Mouse (Mus musculus) retina, postnatal 7 days (tissue): ENCODE results near the gene Uggt1.

ENCODE experiments used
- DNase-seq: peaks from one replicate; pipeline ENCODE4 v3.0.0-alpha.2; 2012; ENCODE audit warnings: low read depth, low spot score

Uggt1 gene

DNA sequence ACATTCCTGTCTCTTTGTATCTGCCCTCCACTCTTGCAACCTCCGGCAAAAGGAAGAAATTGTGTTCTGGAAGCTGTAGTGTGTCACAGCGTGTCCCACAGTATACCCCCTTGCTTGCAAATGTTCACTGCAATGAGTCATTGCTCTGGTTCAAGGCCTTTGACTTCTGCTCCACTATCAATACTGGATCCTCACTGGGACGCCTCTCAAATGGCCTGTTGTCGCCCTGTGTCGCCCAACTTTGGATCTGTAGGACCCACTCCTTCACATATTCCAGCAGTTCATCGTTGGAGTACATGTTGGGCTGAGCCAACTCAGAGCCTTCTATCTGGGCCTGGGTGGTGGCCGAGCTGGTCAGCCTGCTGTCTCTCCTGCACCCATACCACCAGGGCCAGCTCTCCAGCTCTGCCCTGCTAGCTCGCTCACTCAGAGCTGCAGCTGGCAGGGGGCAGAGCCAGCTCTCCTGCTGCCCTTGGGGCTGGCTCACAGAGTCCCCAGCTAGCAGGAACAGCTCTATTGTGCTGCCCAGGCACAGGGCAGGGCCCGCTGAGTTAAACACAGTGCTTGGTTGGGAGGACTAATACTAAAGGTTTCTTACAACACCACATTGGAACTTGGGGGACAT, 126.3 kb downstream of the Uggt1 start:
- DNase-seq: no peak

GRCm38 (mm10) chr1:36116488-36116887, 128.0 kb downstream of the Uggt1 start:
- DNase-seq: no peak

- DNase-seq: no peak
Measured at GRCm38 (mm10) chr1:36114844-36115243, 129.7 kb downstream of the Uggt1 start.

DNA sequence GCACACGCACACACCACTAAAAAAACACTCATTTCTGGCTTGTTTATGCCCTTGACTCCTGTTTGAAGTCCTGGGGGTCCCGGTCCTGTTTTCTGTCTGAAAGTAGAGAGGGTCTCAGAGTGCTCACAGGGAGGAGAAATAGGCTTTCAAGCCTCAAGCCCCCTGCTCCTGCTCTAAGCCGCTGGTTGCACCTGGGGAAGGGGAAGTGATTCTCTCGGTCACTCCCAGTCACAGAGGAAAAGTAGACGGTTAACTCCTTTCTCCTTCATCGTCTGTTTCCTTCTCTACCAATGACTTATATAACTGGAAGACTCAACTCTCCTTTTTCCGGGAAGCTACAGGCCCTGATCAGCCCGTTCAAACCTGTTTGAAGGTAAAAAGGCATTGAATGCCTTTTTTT, 130.8 kb downstream of the Uggt1 start:
- DNase-seq: no peak

- DNase-seq: no peak
Measured at GRCm38 (mm10) chr1:36112665-36113064, 131.9 kb downstream of the Uggt1 start.

- DNase-seq: no peak
Measured at GRCm38 (mm10) chr1:36109987-36110386, 134.5 kb downstream of the Uggt1 start.

GRCm38 (mm10) chr1:36105917-36106706, 138.4 kb downstream of the Uggt1 start:
- no peak for DNase-seq

GRCm38 (mm10) chr1:36100371-36100770, 144.1 kb downstream of the Uggt1 start:
- no peak for DNase-seq

DNA sequence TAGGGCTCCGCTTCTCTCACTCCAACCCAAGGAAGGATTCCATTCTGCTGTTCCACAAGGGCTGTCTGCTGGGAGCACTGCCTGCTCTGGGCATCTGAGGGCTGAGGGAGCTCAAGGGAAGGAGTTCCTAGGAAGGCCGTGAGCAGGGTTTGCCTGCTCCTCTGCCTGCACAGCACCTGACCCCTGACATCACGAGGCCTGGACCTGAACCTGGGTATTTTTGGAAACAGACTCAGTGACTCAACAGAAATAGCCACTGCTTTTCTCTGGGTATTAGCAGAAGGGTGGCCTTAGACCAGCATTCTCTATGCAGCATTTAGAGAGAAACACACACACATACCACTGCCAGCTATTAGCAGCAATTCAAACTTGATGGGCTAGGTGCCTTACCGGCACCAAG, 146.1 kb downstream of the Uggt1 start:
- DNase-seq: no peak

GRCm38 (mm10) chr1:36095423-36096272, 148.9 kb downstream of the Uggt1 start:
- no peak for DNase-seq

- DNase-seq: no peak
Measured at GRCm38 (mm10) chr1:36093741-36094140, 150.8 kb downstream of the Uggt1 start.

- DNase-seq: no peak
Measured at GRCm38 (mm10) chr1:36091246-36091645, 153.3 kb downstream of the Uggt1 start.

- no peak for DNase-seq
Measured at GRCm38 (mm10) chr1:36090722-36091110, 153.8 kb downstream of the Uggt1 start.
